Mouse (Mus musculus) heart, embryonic 12.5 days (tissue): ENCODE measurements around the gene Arpp21. TPM values are rescaled to one million over a fixed set of nuclear protein-coding genes. Genes with fewer than 3 reads are reported as not detected.
A peak's percentile ranks its signal among the peaks of the same experiment; 100 is the strongest.

ENCODE experiments used
- microRNA-seq: library from miRNA; unstranded; fragments of <30 nt; microRNA quantifications from one replicate; pipeline ENCODE4, GENCODE M21; 2017
- polyA plus RNA-seq: library from polyadenylated mRNA; unstranded; fragments of >200 nt; fragmentation: Nextera tagmentation; extraction: Ambion mirVana; gene quantifications from 2 replicates; pipeline ENCODE4 v1.2.1, GENCODE M21; 2016

Gene Arpp21
- polyA plus RNA-seq, 1 experiment from 2014 or later = 2.1 TPM

Small RNA genes within 50 kb of the gene (microRNA-seq; reads per million reads assigned to microRNA genes)
- 15.8 reads per million, percentile 29 among the genes with 10 or more reads in this experiment for gene Mir128-2
